Mouse (Mus musculus) C2C12 (cell line): Measurements from ENCODE around the gene Gmeb1. TPM values are rescaled to one million over a fixed set of nuclear protein-coding genes. Genes with fewer than 3 reads are reported as not detected.

Experiments used
- H3K27me3 ChIP-seq: one replicate; pipeline ENCODE4 v1.6.1; 2011; ENCODE audit not compliant: control insufficient read depth, insufficient read depth, insufficient read length
- H3K36me3 ChIP-seq: one replicate; pipeline ENCODE4 v1.6.1; 2011; ENCODE audit not compliant: control insufficient read depth, insufficient read depth
- H3K4me3 ChIP-seq: one replicate; pipeline ENCODE4 v1.5.1; 2011; ENCODE audit warnings: mild to moderate bottlenecking, control low read depth; ENCODE audit not compliant: poor library complexity, insufficient read depth, severe bottlenecking
- H3K79me2 ChIP-seq: one replicate; pipeline ENCODE4 v1.6.1; 2011; ENCODE audit not compliant: control insufficient read depth, insufficient read depth
- H3K79me3 ChIP-seq: one replicate; pipeline ENCODE4 v1.6.1; 2011; ENCODE audit warnings: low read depth, control low read depth
- H3ac ChIP-seq: one replicate; pipeline ENCODE3; 2011; ENCODE audit warnings: low read depth; ENCODE audit not compliant: control insufficient read depth, insufficient read length
- CEBPB ChIP-seq: IDR thresholded peaks from one replicate; pipeline ENCODE4 v1.6.1; 2011; ENCODE audit warnings: low read depth, mild to moderate bottlenecking, control low read depth, moderate library complexity
- CTCF ChIP-seq: IDR thresholded peaks from one replicate; pipeline ENCODE4 v1.5.1; 2011; ENCODE audit not compliant: control insufficient read depth, insufficient read depth, insufficient read length
- FOSL1 ChIP-seq: IDR thresholded peaks from one replicate; pipeline ENCODE4 v1.8.0; 2011; ENCODE audit warnings: mild to moderate bottlenecking, low read length; ENCODE audit not compliant: poor library complexity, insufficient read depth, severe bottlenecking
- MAX ChIP-seq: IDR thresholded peaks from one replicate; pipeline ENCODE4 v1.6.1; 2011; ENCODE audit warnings: mild to moderate bottlenecking, control low read depth
- MYOD1 ChIP-seq: IDR thresholded peaks from one replicate; pipeline ENCODE4 v1.6.1; 2011; ENCODE audit warnings: low read depth; ENCODE audit not compliant: control insufficient read depth, insufficient read length
- MYOG ChIP-seq: IDR thresholded peaks from one replicate; pipeline ENCODE4 v1.6.1; 2011; ENCODE audit not compliant: control insufficient read depth, insufficient read length; ENCODE audit errors: extremely low read depth
- USF1 ChIP-seq: IDR thresholded peaks from one replicate; pipeline ENCODE4 v1.6.1; 2011; ENCODE audit warnings: low read depth, mild to moderate bottlenecking, control low read depth, moderate library complexity
- polyA plus RNA-seq: library from polyadenylated mRNA; unstranded; fragments of >200 nt; fragmentation: generic; extraction: Trizol; gene quantifications from one replicate; pipeline ENCODE4 v1.2.1, GENCODE M21; 2012; ENCODE audit warnings: missing spikeins

The Gmeb1 gene
- polyA plus RNA-seq, 1 experiment, result 13.0 TPM

DNA sequence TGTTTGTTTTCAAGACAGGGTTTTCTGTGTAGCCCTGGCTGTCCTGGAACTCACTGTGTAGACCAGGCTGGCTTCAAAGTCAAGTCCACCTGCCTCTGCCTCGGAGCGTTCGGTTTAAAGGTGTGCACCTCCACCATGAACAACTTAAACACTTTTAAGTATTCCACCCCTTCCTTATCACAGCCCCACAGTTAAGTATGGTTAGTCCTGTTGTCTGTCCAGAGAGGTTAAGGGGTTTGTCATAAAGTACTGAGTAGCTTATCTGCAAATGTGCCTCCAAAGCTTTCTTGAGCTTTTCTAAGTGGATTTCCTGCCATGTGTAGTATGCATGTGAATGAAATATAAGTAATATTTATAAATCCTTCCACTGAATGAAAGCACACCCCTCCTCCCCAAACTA, 14.5 kb upstream of the Gmeb1 start:
- Histone ChIP-seq H3ac (no peak overlapping the region), H3K4me3 (no peak overlapping the region), H3K79me3 (peaks cover 14% of the 10 kb centered on the region), H3K27me3 (no peaks in the 10 kb centered on the region), H3K36me3 (peaks cover 11% of the 10 kb centered on the region), H3K79me2 (peaks cover 46% of the 10 kb centered on the region)
- TF ChIP-seq USF1 (no peak), FOSL1 (no peak), CEBPB (no peak), MYOG (no peak), MYOD1 (no peak), CTCF (no peak), MAX (no peak)

DNA sequence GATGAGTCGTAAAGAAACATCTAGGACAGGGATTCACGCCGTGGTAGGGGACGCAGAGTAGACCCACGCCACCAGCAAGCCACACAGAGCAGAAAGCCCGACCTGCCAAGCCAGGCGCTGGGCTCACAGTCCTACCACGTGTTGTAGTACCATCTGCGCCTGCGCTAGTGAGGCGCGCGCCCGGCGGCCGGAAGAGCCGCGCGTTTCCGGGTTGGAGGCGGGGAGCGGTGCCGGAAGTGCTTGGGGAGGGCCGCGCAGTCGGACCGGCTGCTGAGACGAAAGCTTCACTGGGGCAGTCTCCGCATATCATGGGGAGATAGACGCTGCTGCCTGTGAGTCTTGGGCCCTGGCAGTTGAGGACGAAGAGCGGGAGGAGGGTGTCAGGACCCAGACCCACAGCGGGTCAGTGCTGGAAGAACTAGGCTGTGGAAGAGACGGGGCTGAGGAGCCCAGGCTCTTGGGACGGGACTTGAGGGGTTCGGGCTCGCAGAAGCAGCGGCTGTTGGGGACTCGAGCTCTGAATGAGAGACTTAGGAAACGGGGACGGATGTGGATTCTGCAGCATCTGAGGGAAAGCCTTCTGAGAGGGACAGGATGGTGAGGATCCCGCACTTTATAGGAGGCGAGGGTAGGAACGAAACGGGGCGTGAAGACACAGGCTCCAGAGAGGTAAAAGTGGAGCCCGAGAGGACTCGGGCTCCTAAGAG, 12.9 kb upstream of the Gmeb1 start, which contains the start of gene Taf12:
Gene Taf12, plus strand, starts transcription at position 220 of the 707 bp plus-strand sequence.
- Histone ChIP-seq H3K4me3 (peak within 1 kb of the TSS; percentile 72), H3K79me3 (peaks cover 14% of the 10 kb centered on the region), H3K36me3 (peaks cover 3% of the 10 kb centered on the region)

DNA sequence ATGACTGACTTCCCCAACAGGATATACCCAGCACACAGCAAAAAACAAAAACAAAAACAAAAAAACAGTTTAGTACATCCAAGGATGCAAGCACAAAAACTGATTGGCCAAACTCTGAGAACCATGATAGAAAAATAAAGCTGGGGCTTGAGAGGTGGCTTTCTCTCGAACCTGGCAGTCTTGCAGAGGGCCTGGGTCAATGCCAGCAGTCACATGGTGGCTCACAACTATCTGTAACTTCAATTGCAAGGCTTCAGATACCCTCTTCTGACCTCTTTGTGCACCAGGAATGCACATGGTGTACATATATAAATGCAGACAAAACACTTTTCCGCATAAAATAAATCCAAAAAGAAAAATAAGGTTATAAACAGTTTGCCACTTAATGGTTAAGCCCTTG, 11.8 kb upstream of the Gmeb1 start:
- H3ac ChIP-seq, result no peak overlapping the region
- peak overlapping the region; percentile 72 for H3K4me3 ChIP-seq
- H3K27me3 ChIP-seq, result no peaks in the 10 kb centered on the region
- H3K79me2 ChIP-seq, result peaks cover 46% of the 10 kb centered on the region
- no peak for TF ChIP-seq MAX
- peak; percentile 43 for TF ChIP-seq USF1
- no peaks in the 10 kb centered on the region for H3K36me3 ChIP-seq
- H3K79me3 ChIP-seq, result peaks cover 14% of the 10 kb centered on the region

More for the DNA sequence above, 12.9 kb upstream of the Gmeb1 start, which contains the start of gene Taf12:
- no peaks in the 10 kb centered on the region for H3K27me3 ChIP-seq
- H3K79me2 ChIP-seq, result peaks cover 46% of the 10 kb centered on the region
- peak within 1 kb of the TSS; percentile 87 for H3ac ChIP-seq
- TF ChIP-seq MAX (peak; percentile 97), USF1 (peak; percentile 74), CTCF (no peak), MYOD1 (no peak)

DNA sequence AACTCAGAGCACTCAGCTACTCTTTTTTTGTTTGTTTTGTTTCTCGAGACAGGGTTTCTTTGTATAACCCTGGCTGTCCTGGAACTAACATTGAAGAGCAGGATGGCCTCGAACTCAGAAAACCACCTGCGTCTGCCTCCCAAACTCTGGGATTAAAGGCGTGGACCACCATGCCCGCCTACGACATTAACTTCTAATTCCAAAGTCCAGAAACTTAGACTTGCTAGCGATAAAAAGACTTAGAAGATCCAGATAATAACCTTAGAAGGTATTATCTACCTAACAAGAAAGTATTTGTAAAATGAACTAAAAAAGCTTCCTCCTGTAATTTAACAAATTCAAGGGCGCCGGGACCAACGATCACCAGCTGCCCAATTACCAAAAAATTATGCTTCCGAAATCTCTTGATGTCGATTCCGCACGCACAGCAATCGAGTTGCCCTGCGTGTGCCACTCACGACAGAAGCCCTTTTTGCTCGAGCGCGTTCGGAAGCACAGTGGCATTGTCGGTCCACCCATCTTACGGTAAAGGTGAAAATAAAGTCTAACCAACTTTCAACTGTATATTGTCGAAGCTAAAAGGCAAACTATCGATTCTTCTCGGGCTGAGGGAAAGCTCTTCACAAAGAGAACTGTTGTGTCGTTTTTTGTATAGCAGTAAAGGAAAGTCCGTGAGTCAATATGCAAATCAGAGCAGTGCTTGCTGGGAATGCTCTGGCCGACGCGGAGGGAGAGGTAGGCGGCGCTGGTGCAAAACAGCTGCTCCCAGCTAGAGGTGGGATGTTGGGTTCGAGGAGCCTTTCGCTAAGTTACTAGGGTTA, 8.5 kb upstream of the Gmeb1 start:
- Histone ChIP-seq H3K79me2 (peaks cover 19% of the 10 kb centered on the region), H3K4me3 (no peak overlapping the region), H3K79me3 (peaks cover 2% of the 10 kb centered on the region), H3K36me3 (no peaks in the 10 kb centered on the region), H3ac (peak overlapping the region; percentile 53), H3K27me3 (no peaks in the 10 kb centered on the region)
- peak; percentile 9 for TF ChIP-seq FOSL1
- TF ChIP-seq CTCF, result peak; percentile 37
- TF ChIP-seq MYOD1, result peak; percentile 72
- no peak for TF ChIP-seq MYOG
- TF ChIP-seq MAX, result peak; percentile 38
- peak; percentile 75 for TF ChIP-seq CEBPB
- no peak for TF ChIP-seq USF1

DNA sequence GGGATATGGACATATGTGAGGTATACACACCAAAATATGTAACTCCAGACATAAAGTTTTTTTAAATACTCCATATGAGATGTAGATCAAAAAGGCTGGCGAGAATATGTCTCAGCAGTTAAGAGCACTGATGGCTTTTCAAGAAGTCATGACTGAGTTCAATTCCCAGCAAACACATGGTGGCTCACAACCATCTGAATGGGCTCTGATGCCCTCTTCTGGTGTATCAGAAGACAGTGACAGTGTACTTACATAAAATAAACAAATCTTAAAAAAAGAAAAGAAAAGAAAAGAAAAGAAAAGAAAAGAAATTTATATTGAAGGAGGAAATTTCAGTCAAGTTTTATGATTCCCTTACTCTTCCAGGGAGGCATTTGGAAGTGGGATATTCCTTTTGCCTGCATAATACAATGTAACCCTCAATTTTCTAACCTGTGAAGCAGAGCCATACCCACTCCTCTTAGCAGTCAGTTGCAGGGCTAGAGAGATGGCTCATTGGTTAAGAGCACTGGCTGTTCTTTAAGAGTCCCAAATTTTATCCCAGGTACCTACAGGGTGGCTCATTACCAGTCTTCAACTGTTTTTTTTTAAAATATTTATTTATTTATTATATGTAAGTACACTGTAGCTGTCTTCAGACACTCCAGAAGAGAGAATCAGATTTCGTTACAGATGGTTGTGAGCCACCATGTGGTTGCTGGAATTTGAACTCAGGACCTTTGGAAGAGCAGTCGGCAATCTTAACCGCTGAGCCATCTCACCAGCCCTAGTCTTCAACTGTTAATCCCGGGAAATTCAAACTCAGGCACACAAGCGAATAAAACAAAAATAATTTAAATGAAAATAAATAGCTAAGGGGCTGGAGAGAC, 7.7 kb upstream of the Gmeb1 start:
- no peak for TF ChIP-seq CTCF
- no peak for TF ChIP-seq CEBPB
- TF ChIP-seq USF1, result no peak
- TF ChIP-seq MYOG, result no peak
- TF ChIP-seq FOSL1, result no peak
- TF ChIP-seq MAX, result no peak
- TF ChIP-seq MYOD1, result no peak
- Histone ChIP-seq H3K79me3 (no peaks in the 10 kb centered on the region), H3K27me3 (no peaks in the 10 kb centered on the region), H3ac (no peak overlapping the region), H3K36me3 (no peaks in the 10 kb centered on the region), H3K4me3 (no peak overlapping the region), H3K79me2 (peaks cover 11% of the 10 kb centered on the region)
